Mouse (Mus musculus) spleen, adult 10 weeks (tissue): ENCODE measurements around the gene Bmper. TPM values are rescaled to one million over a fixed set of nuclear protein-coding genes. Genes with fewer than 3 reads are reported as not detected.

ENCODE experiments used
- polyA plus RNA-seq: library from polyadenylated mRNA; stranded (reverse); fragments of 350-450 nt; fragmentation: Illumina TruSeq; extraction: RNeasy Lipid Tissue Mini Kit (QIAGEN cat#74804); gene quantifications from one replicate; pipeline ENCODE4 v1.2.3, GENCODE M21; 2015; ENCODE audit warnings: low replicate concordance; ENCODE audit not compliant: insufficient read depth

Gene Bmper
- 2.2 TPM for polyA plus RNA-seq

DNA sequence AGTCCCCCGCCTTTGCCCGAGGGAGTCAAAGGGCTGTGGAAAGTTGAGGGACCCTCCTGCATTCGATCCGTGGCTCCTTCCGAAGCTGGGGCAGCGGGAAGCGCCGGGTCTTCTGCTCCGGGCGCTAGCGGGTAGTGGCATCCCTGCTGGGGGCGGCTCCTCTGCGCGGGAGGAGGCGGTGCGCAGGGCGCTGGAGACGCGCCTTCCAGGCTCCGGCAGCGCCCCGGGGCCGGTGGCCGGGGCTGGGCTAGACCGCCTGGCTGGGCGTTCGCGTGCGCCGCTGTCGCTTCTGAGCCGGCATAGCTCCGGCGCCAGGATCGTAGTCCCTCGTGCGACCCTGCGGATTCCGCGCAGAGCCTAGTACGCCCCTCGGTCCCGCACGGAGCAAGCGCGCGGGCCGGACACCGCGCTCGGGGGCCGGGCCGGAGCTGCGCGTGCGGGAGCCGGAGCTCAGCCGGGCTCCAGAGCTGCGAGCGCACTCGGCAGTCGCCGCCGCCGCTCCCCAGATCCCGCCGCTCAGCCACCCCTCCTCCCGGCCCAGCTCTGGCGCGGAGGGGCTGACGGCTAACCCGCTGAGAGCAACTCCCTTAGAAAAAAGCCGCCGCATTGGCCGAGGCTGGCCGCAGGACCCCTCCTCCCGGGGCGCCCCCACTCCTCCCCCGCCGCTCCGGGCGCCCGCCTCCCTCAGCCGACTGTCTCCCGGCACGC, at the start of gene Bmper:
Bmper (plus strand) TSS at position 236 of the 708 bp plus-strand sequence.

